Mouse (Mus musculus) testis, adult 2 months (tissue): ENCODE measurements at regions not wholly inside any gene's neighbourhood (a gene's known extent, or its start where the extent isn't known, plus 50 kb on each side); places are given as distances from the start of the nearest gene placed in this dataset.

Experiments used
- CTCF ChIP-seq: fragments of 200-500 bp; IDR thresholded peaks from 2 replicates; pipeline ENCODE4 v1.5.1; 2012; ENCODE audit warnings: low read depth, mild to moderate bottlenecking, inconsistent platforms, low read length, moderate library complexity; ENCODE audit not compliant: control insufficient read depth, insufficient read depth, insufficient replicate concordance
- POLR2A ChIP-seq: fragments of 200-500 bp; IDR thresholded peaks from 2 replicates; pipeline ENCODE4 v1.6.1; 2012; ENCODE audit warnings: low read depth, mild to moderate bottlenecking, inconsistent platforms, low read length, moderate library complexity; ENCODE audit not compliant: control insufficient read depth

DNA sequence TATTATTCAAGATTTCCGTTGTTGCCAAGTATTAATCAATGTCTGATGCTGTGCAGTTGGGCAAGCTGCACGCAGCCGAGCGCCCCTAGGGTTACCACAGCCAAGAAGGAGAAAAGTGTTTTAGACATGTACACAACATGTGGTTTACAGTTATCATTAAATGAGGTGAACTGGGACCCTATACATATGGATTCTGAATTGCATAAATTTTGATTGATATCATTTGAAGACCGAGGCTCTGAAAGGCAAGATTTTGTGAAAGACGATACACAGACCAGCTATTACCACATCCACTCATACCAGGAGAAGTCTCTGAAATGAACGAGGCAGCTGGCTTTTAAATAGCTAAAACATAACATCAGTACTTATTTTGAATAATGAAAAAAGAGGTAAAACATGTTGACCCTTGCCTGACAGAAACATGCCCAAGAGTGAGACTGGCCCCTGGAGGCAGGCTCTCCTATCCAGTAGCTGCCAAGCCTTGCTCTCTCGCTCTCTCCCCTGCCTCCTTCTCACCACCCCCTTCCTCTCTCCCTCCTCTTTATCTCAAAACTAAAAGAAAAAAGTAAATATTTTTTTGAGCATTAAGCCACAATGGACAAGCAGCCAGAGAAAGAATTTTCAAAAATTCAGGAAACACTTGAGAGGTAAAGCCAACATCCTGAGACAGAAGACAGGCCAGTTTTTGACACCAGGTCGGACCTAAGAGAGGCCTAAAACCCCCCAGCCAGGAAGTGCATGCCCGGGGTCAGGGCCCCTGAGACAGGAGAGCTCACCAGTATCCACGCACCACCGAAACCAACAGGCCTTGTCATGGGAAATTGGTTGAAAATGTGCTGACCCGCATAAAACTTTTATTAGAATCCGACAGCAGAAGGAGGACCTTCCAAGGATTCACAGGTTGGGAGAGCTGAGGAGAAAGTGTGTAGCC, 342.9 kb upstream of the Mki67 start:
- TF ChIP-seq POLR2A (no peak), CTCF (no peak)
